Mouse (Mus musculus) liver, embryonic 13.5 days (tissue): ENCODE results near the gene Nde1. TPM values are rescaled to one million over a fixed set of nuclear protein-coding genes. Genes with fewer than 3 reads are reported as not detected.

ENCODE experiments used
- ATAC-seq: fragments of 200-750 bp; cut with Nextera tagmentation; 2 replicates; pipeline ENCODE4 v1.8.0; 2017; ENCODE audit warnings: low read depth, mild to moderate bottlenecking, moderate number of reproducible peaks, moderate library complexity
- DNase-seq: peaks from one replicate; pipeline ENCODE4 v3.0.0; 2022
- H3K27ac ChIP-seq: fragments of 300-500 bp; sonication (generic); 2 replicates; pipeline ENCODE4 v1.5.1; 2015; ENCODE audit warnings: moderate library complexity, mild to moderate bottlenecking, inconsistent platforms
- H3K27me3 ChIP-seq: fragments of 300-500 bp; sonication (generic); 2 replicates; pipeline ENCODE4 v1.6.1; 2015; ENCODE audit warnings: mild to moderate bottlenecking, inconsistent platforms
- H3K36me3 ChIP-seq: fragments of 300-500 bp; sonication (generic); 2 replicates; pipeline ENCODE4 v1.6.1; 2015; ENCODE audit warnings: mild to moderate bottlenecking, inconsistent platforms
- H3K4me1 ChIP-seq: fragments of 300-500 bp; sonication (generic); replicated peaks from 2 replicates; pipeline ENCODE4 v1.6.1; 2015; ENCODE audit warnings: inconsistent platforms
- H3K4me2 ChIP-seq: fragments of 300-500 bp; sonication (generic); 2 replicates; pipeline ENCODE4 v1.6.1; 2015; ENCODE audit warnings: inconsistent platforms, mild to moderate bottlenecking, moderate library complexity
- H3K4me3 ChIP-seq: fragments of 300-500 bp; sonication (generic); replicated peaks from 2 replicates; pipeline ENCODE4 v1.5.1; 2015; ENCODE audit warnings: mild to moderate bottlenecking, inconsistent platforms
- H3K9ac ChIP-seq: fragments of 300-500 bp; sonication (generic); 2 replicates; pipeline ENCODE4 v1.6.1; 2015; ENCODE audit warnings: mild to moderate bottlenecking, inconsistent platforms
- H3K9me3 ChIP-seq: fragments of 300-500 bp; sonication (generic); replicated peaks from 2 replicates; pipeline ENCODE4 v1.6.1; 2016; ENCODE audit warnings: inconsistent platforms
- WGBS: fragments of 180-500 bp; shearing (Covaris S2); methylation state at CpG from one replicate; pipeline ENCODE4 v1.1.7; 2015; ENCODE audit not compliant: insufficient replicate concordance; 5-methylcytosine and 5-hydroxymethylcytosine counted together
- microRNA counts: library from miRNA; unstranded; fragments of <30 nt; microRNA quantifications from one replicate; lab custom pipeline; 2016
- microRNA-seq: library from miRNA; unstranded; fragments of <30 nt; microRNA quantifications from one replicate; pipeline ENCODE4, GENCODE M21; 2016
- polyA plus RNA-seq: library from polyadenylated mRNA; unstranded; fragments of >200 nt; fragmentation: Nextera tagmentation; extraction: Ambion mirVana; gene quantifications from 2 replicates; pipeline ENCODE4 v1.2.1, GENCODE M21; 2015

Gene Nde1
- polyA plus RNA-seq, 1 experiment from 2014 or later = 55.0 TPM

DNA sequence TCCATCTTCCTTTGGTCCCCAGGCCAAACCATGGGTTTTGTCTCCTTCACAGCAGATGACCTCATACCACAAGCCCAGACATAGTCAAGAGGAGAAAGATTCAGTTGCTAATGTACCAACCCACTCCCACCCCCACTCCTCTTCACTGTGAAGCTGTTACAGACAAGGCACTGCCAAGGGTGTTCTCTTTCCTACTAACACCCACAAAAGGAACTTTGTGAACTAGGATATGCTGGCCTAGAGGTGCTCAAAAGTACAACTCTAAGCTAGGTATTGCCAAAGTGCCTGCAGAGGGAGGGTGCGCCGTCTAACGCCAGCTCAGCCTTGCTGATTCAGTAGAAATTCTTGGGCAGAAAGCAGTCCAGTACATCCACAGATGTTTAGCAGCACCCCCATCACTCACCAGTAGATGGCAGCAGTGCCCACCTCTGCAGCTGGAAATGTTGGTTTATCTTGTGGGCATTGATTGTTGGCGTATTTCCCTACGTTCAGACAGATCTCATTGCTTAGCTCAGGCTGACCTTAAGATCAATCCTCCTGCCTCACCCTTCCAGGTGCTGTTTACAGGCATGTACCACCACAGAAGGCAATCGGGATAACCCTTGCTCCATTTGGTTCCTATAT, 74.1 kb downstream of the Nde1 start:
- Histone ChIP-seq H3K4me2 (no peak overlapping the region), H3K27me3 (no peaks in the 10 kb centered on the region), H3K36me3 (no peaks in the 10 kb centered on the region), H3K27ac (no peak overlapping the region), H3K9me3 (no peaks in the 10 kb centered on the region), H3K9ac (no peak overlapping the region), H3K4me1 (no peaks in the 10 kb centered on the region), H3K4me3 (no peak overlapping the region)
- 18% methylated on average over 6 of the region's 6 CpGs for WGBS
- DNase-seq (peak; percentile 53), ATAC-seq (no peak)

DNA sequence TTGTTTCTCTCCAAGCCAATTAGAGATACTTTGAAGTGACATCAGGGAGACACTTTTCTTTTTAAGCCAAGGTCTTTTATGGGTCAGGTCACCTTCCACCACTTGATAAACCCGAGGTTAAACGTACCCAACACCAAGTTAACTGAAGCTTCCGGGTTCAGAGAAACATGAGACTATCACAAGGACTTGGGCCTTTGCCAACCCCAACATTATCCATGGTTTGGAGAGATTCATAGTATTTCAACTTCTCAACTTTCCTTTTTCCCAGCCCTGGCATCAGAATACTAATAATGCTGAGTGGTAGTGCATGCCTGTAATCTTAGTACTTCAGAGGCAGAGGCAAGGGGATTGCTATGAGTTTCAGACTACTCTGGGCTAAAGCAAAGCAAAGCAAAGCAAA, 79.0 kb downstream of the Nde1 start:
- 66% methylated on average over 3 of the region's 3 CpGs for WGBS
- Histone ChIP-seq H3K4me2 (no peak overlapping the region), H3K27ac (no peak overlapping the region), H3K36me3 (no peaks in the 10 kb centered on the region), H3K4me1 (no peaks in the 10 kb centered on the region), H3K9me3 (no peaks in the 10 kb centered on the region), H3K4me3 (no peak overlapping the region), H3K27me3 (no peaks in the 10 kb centered on the region), H3K9ac (no peak overlapping the region)
- DNase-seq (no peak), ATAC-seq (no peak)

MicroRNA genes within 50 kb of the gene (microRNA counts, 519-probe panel; counts per million panel counts)
- microRNA mmu-miR-484 (lab: Ali Mortazavi, UCI) = 3,645 counts per million, percentile 26 among the panel's probes with 10 or more counts

Small RNA genes lying within 50 kb of the gene (microRNA-seq; reads per million reads assigned to microRNA genes)
- not detected for gene Gm27671
- gene Mir484 = 4,131 reads per million, percentile 87 among the genes with 10 or more reads in this experiment

Other genes with a start within 250 kb of the Nde1 start
- gene 2900011O08Rik, start 176.7 kb upstream of the Nde1 start, polyA plus RNA-seq = 0.10 and 0.15 TPM in 2 replicates
- not detected in 2 replicates for gene Ifitm7, start 176.4 kb upstream of the Nde1 start, polyA plus RNA-seq
- gene Marf1, start 76 bp downstream of the Nde1 start, polyA plus RNA-seq = 6.2 and 6.9 TPM in 2 replicates
- gene Myh11, start 128.1 kb downstream of the Nde1 start, polyA plus RNA-seq = 0.63 and 0.66 TPM in 2 replicates
- 77.5 and 81.4 TPM in 2 replicates for gene Fopnl, start 154.1 kb downstream of the Nde1 start, polyA plus RNA-seq
- 3.3 and 3.8 TPM in 2 replicates for gene Abcc1, start 198.3 kb downstream of the Nde1 start, polyA plus RNA-seq